Mouse (Mus musculus) stomach, embryonic 14.5 days (tissue): ENCODE data around the gene Dcaf17. TPM values are rescaled to one million over a fixed set of nuclear protein-coding genes. Genes with fewer than 3 reads are reported as not detected.

Source experiments
- ATAC-seq: fragments of 200-750 bp; cut with Nextera tagmentation; 2 replicates; pipeline ENCODE4 v1.8.0; 2017; ENCODE audit warnings: low read depth, moderate TSS enrichment; ENCODE audit not compliant: insufficient number of reproducible peaks, insufficient read depth, low FRiP score
- H3K27ac ChIP-seq: fragments of 300-500 bp; sonication (generic); 2 replicates; pipeline ENCODE4 v1.5.1; 2014; ENCODE audit warnings: mild to moderate bottlenecking, low read length, moderate library complexity, mixed read lengths
- H3K27me3 ChIP-seq: fragments of 300-500 bp; sonication (generic); 2 replicates; pipeline ENCODE4 v1.6.1; 2014; ENCODE audit warnings: low read length, control low read depth, mixed read lengths; ENCODE audit not compliant: control insufficient read depth, insufficient read depth
- H3K36me3 ChIP-seq: fragments of 300-500 bp; sonication (generic); 2 replicates; pipeline ENCODE4 v1.6.1; 2014; ENCODE audit warnings: mild to moderate bottlenecking, control low read depth, low read length, moderate library complexity, mixed read lengths; ENCODE audit not compliant: control insufficient read depth, insufficient read depth
- H3K4me1 ChIP-seq: fragments of 300-500 bp; sonication (generic); 2 replicates; pipeline ENCODE4 v1.6.1; 2014; ENCODE audit warnings: low read length, control low read depth, mixed read lengths; ENCODE audit not compliant: control insufficient read depth, insufficient read depth
- H3K4me2 ChIP-seq: fragments of 300-500 bp; sonication (generic); replicated peaks from 2 replicates; pipeline ENCODE4 v1.6.1; 2014; ENCODE audit warnings: low read depth, low read length, control low read depth
- H3K4me3 ChIP-seq: fragments of 300-500 bp; sonication (generic); 2 replicates; pipeline ENCODE4 v1.5.1; 2014; ENCODE audit warnings: low read depth, low read length, control low read depth
- H3K9ac ChIP-seq: fragments of 300-500 bp; sonication (generic); replicated peaks from 2 replicates; pipeline ENCODE4 v1.6.1; 2014; ENCODE audit warnings: low read depth, mild to moderate bottlenecking, control low read depth, low read length, moderate library complexity, mixed read lengths
- H3K9me3 ChIP-seq: fragments of 300-500 bp; sonication (generic); 2 replicates; pipeline ENCODE4 v1.6.1; 2016; ENCODE audit warnings: low read depth, low read length, control low read depth; ENCODE audit not compliant: control insufficient read depth
- WGBS: fragments of 180-500 bp; shearing (Covaris S2); extraction: QIAGEN DNeasy Blood & Tissue Kit; methylation state at CpG from one replicate; pipeline ENCODE4 v1.1.7; 2014; 5-methylcytosine and 5-hydroxymethylcytosine counted together
- polyA plus RNA-seq: library from polyadenylated mRNA; unstranded; fragments of >200 nt; fragmentation: Nextera tagmentation; extraction: Ambion mirVana; gene quantifications from 2 replicates; pipeline ENCODE4 v1.2.1, GENCODE M21; 2014

The Dcaf17 gene
- polyA plus RNA-seq, 1 experiment from 2014 or later: 40.8 TPM

- WGBS: 90% methylated on average over 10 of the region's 10 CpGs
- no peaks in the 10 kb centered on the region for H3K36me3 ChIP-seq
- no peak overlapping the region for H3K4me3 ChIP-seq
Observed at GRCm38 (mm10) chr2:71120844-71121243, 65.7 kb downstream of the Dcaf17 start.

DNA sequence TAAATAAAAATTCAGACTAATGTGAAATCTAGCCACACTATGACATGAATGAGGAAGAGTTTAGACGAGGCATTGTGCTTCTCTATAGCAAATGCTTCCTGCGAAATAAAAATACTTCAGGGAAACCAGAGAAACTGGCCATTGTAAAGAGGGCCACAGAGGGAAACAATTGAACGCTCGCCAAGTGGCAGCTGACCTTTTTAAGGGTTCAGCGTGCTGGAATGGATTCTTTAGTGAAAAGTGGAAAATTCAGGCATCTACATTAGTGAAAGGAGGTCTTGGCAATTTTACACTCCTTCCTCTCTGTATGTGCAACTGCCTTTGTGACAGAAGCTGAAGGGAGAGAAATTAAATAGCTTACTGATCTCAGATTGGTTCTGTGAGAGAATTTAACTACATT is 66.3 kb downstream of the Dcaf17 start:
- Histone ChIP-seq H3K9me3 (no peaks in the 10 kb centered on the region), H3K27ac (no peak overlapping the region), H3K36me3 (no peaks in the 10 kb centered on the region), H3K4me1 (peaks cover 8% of the 10 kb centered on the region), H3K4me2 (no peak overlapping the region), H3K27me3 (no peaks in the 10 kb centered on the region), H3K4me3 (no peak overlapping the region), H3K9ac (no peak overlapping the region)
- no peak for ATAC-seq
- WGBS: 46% methylated on average over 5 of the region's 5 CpGs

More at GRCm38 (mm10) chr2:71120844-71121243, 65.7 kb downstream of the Dcaf17 start:
- Histone ChIP-seq H3K27ac (no peak overlapping the region), H3K27me3 (no peaks in the 10 kb centered on the region), H3K9me3 (no peaks in the 10 kb centered on the region), H3K4me1 (peaks cover 8% of the 10 kb centered on the region), H3K9ac (no peak overlapping the region), H3K4me2 (no peak overlapping the region)
- no peak for ATAC-seq

DNA sequence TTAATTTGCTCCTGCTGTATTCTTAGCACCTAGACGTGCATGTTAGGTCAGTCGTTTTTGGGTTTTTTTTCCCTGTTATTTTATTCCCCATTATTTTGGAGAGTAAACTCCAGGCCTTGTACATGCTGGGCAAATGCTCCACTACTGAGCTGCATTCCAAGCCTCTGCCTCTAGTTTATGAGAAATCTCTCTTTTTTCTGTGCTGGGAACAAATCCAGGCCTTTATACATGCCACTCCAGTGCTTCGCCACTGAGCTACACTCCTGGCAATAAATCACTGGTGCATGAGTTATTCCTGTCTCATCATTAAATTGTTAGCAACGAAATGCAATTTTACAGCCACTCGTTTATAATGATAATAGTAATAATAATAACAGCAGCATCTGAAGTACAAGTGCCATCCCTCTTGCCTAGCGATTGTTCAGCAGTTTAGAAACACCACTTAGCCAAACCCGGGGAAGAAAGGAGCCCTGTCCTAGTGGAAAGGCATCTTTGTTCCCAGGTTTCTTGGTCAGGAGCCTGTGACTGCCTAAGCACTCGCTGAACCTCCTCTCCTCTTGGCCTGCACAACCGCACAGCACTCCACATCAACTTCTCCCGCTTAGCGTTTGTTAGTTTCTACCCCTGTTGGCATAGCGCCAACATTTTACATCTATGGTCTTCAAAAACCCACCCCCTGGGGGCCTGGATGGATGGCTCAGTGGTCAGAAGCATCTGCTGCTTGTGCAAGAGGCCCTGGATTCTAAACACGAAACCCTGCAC is 67.3 kb downstream of the Dcaf17 start:
- no peak overlapping the region for H3K4me2 ChIP-seq
- ATAC-seq: no peak
- H3K27ac ChIP-seq: no peak overlapping the region
- H3K36me3 ChIP-seq: no peaks in the 10 kb centered on the region
- no peak overlapping the region for H3K4me3 ChIP-seq
- 68% methylated on average over 13 of the region's 13 CpGs for WGBS
- no peak overlapping the region for H3K9ac ChIP-seq
- no peaks in the 10 kb centered on the region for H3K27me3 ChIP-seq
- peaks cover 8% of the 10 kb centered on the region for H3K4me1 ChIP-seq
- H3K9me3 ChIP-seq: no peaks in the 10 kb centered on the region

DNA sequence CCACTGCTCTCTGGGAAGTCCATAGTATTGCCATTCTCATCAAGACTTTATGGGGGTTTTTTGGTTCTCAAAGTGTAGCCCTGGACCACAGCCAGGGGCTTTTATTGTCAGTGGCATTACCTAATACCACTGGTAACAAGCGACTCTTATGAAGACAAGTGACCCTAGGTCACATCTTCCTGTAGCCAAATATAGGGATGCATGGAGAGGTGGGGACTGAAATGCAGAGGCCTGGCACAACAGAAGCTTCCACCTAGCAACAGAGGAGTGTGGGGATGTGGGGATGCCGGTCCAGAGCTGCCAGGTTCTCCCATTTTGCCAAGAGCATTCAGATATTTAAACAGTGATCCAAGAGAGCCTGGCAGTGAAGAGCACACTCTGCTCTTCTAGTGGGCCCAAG is 68.5 kb downstream of the Dcaf17 start:
- Histone ChIP-seq H3K4me2 (no peak overlapping the region), H3K4me1 (peaks cover 17% of the 10 kb centered on the region), H3K4me3 (no peak overlapping the region), H3K36me3 (no peaks in the 10 kb centered on the region), H3K27me3 (no peaks in the 10 kb centered on the region), H3K9ac (no peak overlapping the region), H3K27ac (no peak overlapping the region), H3K9me3 (no peaks in the 10 kb centered on the region)
- no peak for ATAC-seq
- 70% methylated on average over 2 of the region's 2 CpGs for WGBS

DNA sequence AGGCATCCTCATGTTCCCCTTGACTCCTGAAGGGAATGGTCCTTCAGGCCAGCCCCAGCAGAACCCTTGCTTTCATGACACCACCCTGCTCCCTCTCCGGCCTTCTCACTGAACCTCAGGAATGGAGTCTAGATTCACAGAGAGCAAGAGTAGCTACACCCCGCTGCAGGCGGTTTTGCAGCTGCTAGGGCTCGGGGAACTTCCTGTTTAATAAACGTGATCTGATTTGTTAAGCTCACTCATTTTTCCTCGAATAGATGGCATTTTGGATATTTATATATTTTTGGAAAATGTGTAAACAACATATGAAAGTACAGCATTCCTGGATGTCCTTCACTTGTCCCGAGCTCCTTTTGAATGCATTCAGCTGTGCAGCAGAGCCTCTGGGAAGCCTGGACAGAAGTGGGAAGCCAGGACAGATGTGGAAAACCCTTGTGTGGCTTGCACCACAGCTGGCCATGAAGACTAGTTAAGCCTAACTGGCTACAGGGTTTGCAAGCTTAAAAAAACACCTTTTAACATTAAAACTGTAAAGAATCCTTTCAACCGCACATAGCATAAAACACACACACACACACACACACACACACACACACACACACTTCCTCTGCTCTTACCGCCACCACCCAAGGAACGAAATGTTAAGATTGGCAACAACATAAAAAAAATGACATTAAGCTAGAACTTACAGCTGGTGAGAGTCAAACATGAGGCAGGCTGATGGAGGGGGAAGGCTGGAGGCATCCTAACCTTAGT is 72.8 kb downstream of the Dcaf17 start:
- Histone ChIP-seq H3K27me3 (no peaks in the 10 kb centered on the region), H3K4me2 (no peak overlapping the region), H3K4me3 (no peak overlapping the region), H3K4me1 (peaks cover 13% of the 10 kb centered on the region; the same call in 1 of the 2 replicates), H3K9me3 (no peaks in the 10 kb centered on the region), H3K9ac (no peak overlapping the region), H3K36me3 (no peaks in the 10 kb centered on the region), H3K27ac (peak overlapping the region; percentile 81)
- ATAC-seq: no peak; the same call in 1 of the 2 replicates
- 42% methylated on average over 10 of the region's 10 CpGs for WGBS

- ATAC-seq: no peak
- H3K4me2 ChIP-seq: no peak overlapping the region
Observed at GRCm38 (mm10) chr2:71130366-71130765, 75.2 kb downstream of the Dcaf17 start.

DNA sequence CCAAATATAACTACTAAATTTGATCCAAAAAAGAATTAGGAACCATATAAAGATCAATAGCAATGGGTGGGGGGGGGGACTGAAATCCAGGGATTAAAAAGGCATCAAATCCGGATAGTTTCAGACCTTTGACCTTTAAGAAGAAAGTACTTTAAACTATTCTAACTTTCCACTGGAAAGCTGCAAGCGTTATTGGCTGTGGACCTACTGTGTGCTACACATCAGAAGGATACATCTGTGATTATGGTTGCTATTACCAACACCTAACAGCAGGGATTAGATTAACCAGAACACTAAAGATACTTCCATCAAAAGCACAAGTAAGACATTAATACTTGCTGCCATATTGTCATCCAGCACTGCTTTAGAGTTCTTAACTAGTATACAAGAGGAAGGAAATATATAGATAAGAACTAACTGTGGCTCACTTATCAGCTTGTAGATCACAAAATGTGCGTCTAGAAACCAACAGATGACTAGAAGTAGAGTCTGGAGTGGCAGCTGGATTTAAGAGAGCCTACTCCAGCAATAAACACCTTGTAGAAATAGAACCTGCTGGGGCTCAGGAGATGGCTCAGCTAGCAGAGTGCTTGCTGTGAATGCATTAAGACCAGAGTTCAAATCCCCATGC is 76.9 kb downstream of the Dcaf17 start:
- H3K9me3 ChIP-seq: no peaks in the 10 kb centered on the region
- no peaks in the 10 kb centered on the region for H3K36me3 ChIP-seq
- no peak overlapping the region for H3K4me2 ChIP-seq
- WGBS: 70% methylated on average over 3 of the region's 3 CpGs
- no peaks in the 10 kb centered on the region for H3K27me3 ChIP-seq
- H3K4me3 ChIP-seq: no peak overlapping the region
- no peak for ATAC-seq
- no peak overlapping the region for H3K9ac ChIP-seq
- no peak overlapping the region for H3K27ac ChIP-seq
- 0 out of 2 replicates have a peak, but pooled peaks cover 9% of the 10 kb centered on the region for H3K4me1 ChIP-seq

More at GRCm38 (mm10) chr2:71130366-71130765, 75.2 kb downstream of the Dcaf17 start:
- WGBS: 93% methylated on average over 2 of the region's 2 CpGs
- Histone ChIP-seq H3K9me3 (no peaks in the 10 kb centered on the region), H3K4me3 (no peak overlapping the region), H3K36me3 (no peaks in the 10 kb centered on the region), H3K4me1 (peaks cover 13% of the 10 kb centered on the region; the same call in 1 of the 2 replicates), H3K27me3 (no peaks in the 10 kb centered on the region), H3K27ac (no peak overlapping the region), H3K9ac (no peak overlapping the region)

GRCm38 (mm10) chr2:71134041-71134505 is 78.9 kb downstream of the Dcaf17 start:
- Histone ChIP-seq H3K9me3 (no peaks in the 10 kb centered on the region), H3K4me1 (no peaks in the 10 kb centered on the region), H3K36me3 (no peaks in the 10 kb centered on the region; the same call in 1 of the 2 replicates), H3K4me2 (no peak overlapping the region), H3K4me3 (no peak overlapping the region), H3K27ac (no peak overlapping the region), H3K9ac (no peak overlapping the region), H3K27me3 (no peaks in the 10 kb centered on the region)
- WGBS: 84% methylated on average over 9 of the region's 9 CpGs
- ATAC-seq: no peak
